7 mouse cellular contexts compared by ENCODE assay signal in the genomic region with DNA sequence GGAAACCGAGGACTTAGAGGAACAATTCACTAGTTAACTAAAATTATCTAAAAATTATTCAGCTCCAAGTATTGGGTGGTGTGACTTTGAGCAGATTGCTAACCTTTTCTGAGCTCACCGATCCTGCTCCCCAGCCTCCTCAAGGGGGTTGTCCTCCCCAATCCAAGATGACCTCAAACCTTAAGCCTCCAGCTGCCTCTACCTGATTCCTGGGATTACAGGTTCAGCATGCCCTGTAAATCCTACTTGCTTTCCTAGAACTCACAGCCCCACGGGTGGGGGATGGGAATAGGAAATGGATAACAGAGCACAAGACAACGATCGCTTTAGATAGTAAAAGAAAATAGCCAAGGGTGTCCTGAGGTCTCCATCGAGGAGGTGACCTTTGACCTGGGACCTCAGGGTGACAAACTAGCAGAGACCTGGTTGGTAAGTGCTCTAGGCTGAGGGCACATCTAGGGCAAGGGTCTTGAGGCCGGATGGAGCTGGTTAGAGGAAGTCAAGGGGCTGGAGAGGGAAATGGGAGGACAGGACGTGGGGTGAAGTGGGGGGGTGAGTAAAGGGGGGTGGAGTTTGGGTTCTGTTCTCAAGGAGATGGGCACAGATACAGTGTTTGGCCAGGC. TPM values are rescaled to one million over a fixed set of nuclear protein-coding genes. Genes with fewer than 3 reads are reported as not detected.
DNase-seq lines count a peak whose midpoint lies in the region; ATAC-seq and TF ChIP-seq lines count a peak whose summit lies in the region.

No protein-coding gene starts in this region.

- H3K9me3 ChIP-seq in E14TG2a.4 (ENCODE audit: low read length) (no peaks in the 10 kb centered on the region), ES-Bruce4 (replicated peaks; ENCODE audit: control insufficient read depth, insufficient read depth, low read length, poor library complexity, severe bottlenecking) (no peaks in the 10 kb centered on the region)
- no peaks in the 10 kb centered on the region for H3K9me3 ChIP-seq in hindbrain, embryonic 14.5 days (ENCODE audit: control insufficient read depth, low read length)
- no peaks in the 10 kb centered on the region for H3K9me3 ChIP-seq in limb, embryonic 13.5 days

- TF ChIP-seq POLR2A in ES-Bruce4 (IDR thresholded peaks at IDR 0.05; ENCODE audit: insufficient read depth, low read length): no peak

- H3K27ac ChIP-seq in ES-Bruce4 (ENCODE audit: insufficient read depth, low read length): peak overlapping the region; percentile 21; the same call in 1 of the 2 replicates
- H3K27ac ChIP-seq in hindbrain, embryonic 14.5 days: 0 out of 2 replicates have a peak overlapping the region, but pooled peaks have one; percentile 3
- peak overlapping the region; percentile 92 for H3K27ac ChIP-seq in limb, embryonic 13.5 days

- H3K4me2 ChIP-seq in hindbrain, embryonic 14.5 days (replicated peaks): no peak overlapping the region
- peak overlapping the region; percentile 27 for H3K4me2 ChIP-seq in limb, embryonic 13.5 days (replicated peaks)

- H3K4me1 ChIP-seq in E14TG2a.4 (replicated peaks; ENCODE audit: low read depth, low read length) (peaks cover 91% of the 10 kb centered on the region), ES-Bruce4 (ENCODE audit: control insufficient read depth, insufficient read depth, low read length) (peaks cover 14% of the 10 kb centered on the region)
- H3K4me1 ChIP-seq in hindbrain, embryonic 14.5 days (replicated peaks; ENCODE audit: control insufficient read depth, insufficient read depth, low read length): peaks cover 11% of the 10 kb centered on the region
- H3K4me1 ChIP-seq in limb, embryonic 13.5 days: peaks cover 83% of the 10 kb centered on the region

- peak overlapping the region; percentile 70 for H3K4me3 ChIP-seq in E14TG2a.4 (replicated peaks; ENCODE audit: low read length)
- no peak overlapping the region for H3K4me3 ChIP-seq in ES-Bruce4 (ENCODE audit: low read depth, low read length)
- no peak overlapping the region for H3K4me3 ChIP-seq in hindbrain, embryonic 14.5 days (replicated peaks; ENCODE audit: low read length)
- H3K4me3 ChIP-seq in limb, embryonic 13.5 days: no peak overlapping the region

- 61% methylated on average over 8 of the region's 8 CpGs for WGBS in hindbrain, embryonic 14.5 days
- WGBS in limb, embryonic 13.5 days: 18% methylated on average over 8 of the region's 8 CpGs

- H3K36me3 ChIP-seq in E14TG2a.4 (ENCODE audit: insufficient read depth, low read length): no peaks in the 10 kb centered on the region
- no peaks in the 10 kb centered on the region for H3K36me3 ChIP-seq in ES-Bruce4 (ENCODE audit: control insufficient read depth, insufficient read depth, low read length, poor library complexity, severe bottlenecking)
- H3K36me3 ChIP-seq in hindbrain, embryonic 14.5 days (replicated peaks; ENCODE audit: control insufficient read depth, insufficient read depth): no peaks in the 10 kb centered on the region
- H3K36me3 ChIP-seq in limb, embryonic 13.5 days: no peaks in the 10 kb centered on the region

- no peak for TF ChIP-seq EP300 in ES-Bruce4 (IDR thresholded peaks at IDR 0.05; ENCODE audit: insufficient read depth, low read depth, low read length)

- H3K27me3 ChIP-seq in E14TG2a.4 (ENCODE audit: insufficient read depth, low read length): no peaks in the 10 kb centered on the region
- H3K27me3 ChIP-seq in ES-Bruce4 (ENCODE audit: control insufficient read depth, insufficient read depth, low read length, poor library complexity, severe bottlenecking): no peaks in the 10 kb centered on the region
- H3K27me3 ChIP-seq in hindbrain, embryonic 14.5 days (ENCODE audit: control insufficient read depth, insufficient read depth, low read length): no peaks in the 10 kb centered on the region
- no peaks in the 10 kb centered on the region for H3K27me3 ChIP-seq in limb, embryonic 13.5 days

- DNase-seq in hindbrain, embryonic 14.5 days (ENCODE audit: low spot score): no peak
- DNase-seq in cerebellum, adult 11-12 months: no peak
- DNase-seq in retina, postnatal 1 day: no peak
- DNase-seq in cerebellum, postnatal 25 days: no peak

- TF ChIP-seq CTCF in E14TG2a.4 (conservative IDR thresholded peaks at IDR 0.05; ENCODE audit: low read length) (no peak), ES-Bruce4 (IDR thresholded peaks at IDR 0.05; ENCODE audit: low read depth, low read length) (no peak)

- H3K9ac ChIP-seq in ES-Bruce4 (ENCODE audit: low read depth, poor library complexity, severe bottlenecking): no peak overlapping the region
- H3K9ac ChIP-seq in hindbrain, embryonic 14.5 days: no peak overlapping the region
- H3K9ac ChIP-seq in limb, embryonic 13.5 days: peak overlapping the region; percentile 21; the same call in 1 of the 2 replicates

- peak; percentile 26; the same call in 1 of the 2 replicates for ATAC-seq in hindbrain, embryonic 14.5 days (ENCODE audit: low FRiP score)
- no peak; the same call in 1 of the 2 replicates for ATAC-seq in limb, embryonic 13.5 days (ENCODE audit: low FRiP score, low read depth)

RNA-seq across cellular contexts. Expression of a gene that starts 6.9 kb away (rescaled TPM):
- 19.0 and 20.5 TPM in 2 replicates for polyA plus RNA-seq in ES-Bruce4 (2011; ENCODE audit: insufficient read depth, insufficient read length, low read depth, missing spikeins)
- polyA plus RNA-seq in hindbrain, embryonic 14.5 days (2014; fragmentation: Nextera tagmentation; extraction: Ambion mirVana): 56.5 and 68.0 TPM in 2 replicates
- 232 and 236 TPM in 2 replicates for polyA plus RNA-seq in limb, embryonic 13.5 days (2015; fragmentation: Nextera tagmentation; extraction: Ambion mirVana)

RNA-seq across cellular contexts. Expression of a gene that starts 24.8 kb away (rescaled TPM):
- 0.94 and 1.1 TPM in 2 replicates for polyA plus RNA-seq in ES-Bruce4 (2011; ENCODE audit: insufficient read depth, insufficient read length, low read depth, missing spikeins)
- 5.8 TPM in 2 replicates for polyA plus RNA-seq in hindbrain, embryonic 14.5 days (2014; fragmentation: Nextera tagmentation; extraction: Ambion mirVana)
- 32.0 and 34.4 TPM in 2 replicates for polyA plus RNA-seq in limb, embryonic 13.5 days (2015; fragmentation: Nextera tagmentation; extraction: Ambion mirVana)

RNA-seq across cellular contexts. Expression of a gene that starts 42.3 kb away (rescaled TPM):
- 31.2 and 31.5 TPM in 2 replicates for polyA plus RNA-seq in ES-Bruce4 (2011; ENCODE audit: insufficient read depth, insufficient read length, low read depth, missing spikeins)
- 34.0 and 41.9 TPM in 2 replicates for polyA plus RNA-seq in hindbrain, embryonic 14.5 days (2014; fragmentation: Nextera tagmentation; extraction: Ambion mirVana)
- 29.2 and 30.0 TPM in 2 replicates for polyA plus RNA-seq in limb, embryonic 13.5 days (2015; fragmentation: Nextera tagmentation; extraction: Ambion mirVana)

RNA-seq across cellular contexts. Expression of a gene that starts 59.9 kb away (rescaled TPM):
- 48.1 and 52.4 TPM in 2 replicates for polyA plus RNA-seq in ES-Bruce4 (2011; ENCODE audit: insufficient read depth, insufficient read length, low read depth, missing spikeins)
- 155 and 164 TPM in 2 replicates for polyA plus RNA-seq in hindbrain, embryonic 14.5 days (2014; fragmentation: Nextera tagmentation; extraction: Ambion mirVana)
- 156 and 159 TPM in 2 replicates for polyA plus RNA-seq in limb, embryonic 13.5 days (2015; fragmentation: Nextera tagmentation; extraction: Ambion mirVana)

Comparison
In these comparisons a context has a peak if more than half of its experiments do, and no peak if none do; other contexts are left out.
1. H3K27ac ChIP-seq: peak in every context shown above with its lines; median percentile 92 in limb, embryonic 13.5 days; 21 in ES-Bruce4; 3 in hindbrain, embryonic 14.5 days.